Mouse (Mus musculus): ENCODE data around the gene Pqlc2. TPM values are rescaled to one million over a fixed set of nuclear protein-coding genes. Genes with fewer than 3 reads are reported as not detected.

Pqlc2 gene
- polyA plus RNA-seq, 1 experiment from 2014 or later = 13.9 TPM

- Histone ChIP-seq H3K27me3 (ENCODE audit: insufficient read depth, poor library complexity, severe bottlenecking) (no peaks in the 10 kb centered on the region), H3K4me1 (peaks cover 6% of the 10 kb centered on the region; the same call in 1 of the 2 replicates), H3K27ac (no peak overlapping the region), H3K4me3 (no peak overlapping the region), H3K9me3 (no peaks in the 10 kb centered on the region), H3K36me3 (peaks cover 21% of the 10 kb centered on the region)
- DNase-seq (ENCODE audit: low spot score) = no peak
- 81% methylated on average over 12 of the region's 12 CpGs for WGBS
These were observed 11.7 kb downstream of the Pqlc2 start for GRCm38 (mm10) chr4:139298671-139299366.

GRCm38 (mm10) chr4:139297566-139297965 is 12.9 kb downstream of the Pqlc2 start:
- no peak for DNase-seq (ENCODE audit: low spot score)
- Histone ChIP-seq H3K27ac (no peak overlapping the region), H3K9me3 (no peaks in the 10 kb centered on the region), H3K36me3 (peaks cover 23% of the 10 kb centered on the region), H3K4me1 (peaks cover 6% of the 10 kb centered on the region; the same call in 1 of the 2 replicates), H3K4me3 (no peak overlapping the region), H3K27me3 (ENCODE audit: insufficient read depth, poor library complexity, severe bottlenecking) (no peaks in the 10 kb centered on the region)
- 81% methylated on average over 4 of the region's 4 CpGs for WGBS

- Histone ChIP-seq H3K27me3 (ENCODE audit: insufficient read depth, poor library complexity, severe bottlenecking) (no peaks in the 10 kb centered on the region), H3K36me3 (peaks cover 55% of the 10 kb centered on the region), H3K4me1 (peaks cover 18% of the 10 kb centered on the region), H3K4me3 (no peak overlapping the region), H3K9me3 (no peaks in the 10 kb centered on the region), H3K27ac (no peak overlapping the region)
- DNase-seq (ENCODE audit: low spot score) = no peak
- WGBS = 95% methylated on average over 5 of the region's 5 CpGs
These were observed 18.5 kb downstream of the Pqlc2 start for GRCm38 (mm10) chr4:139292038-139292437.

DNA sequence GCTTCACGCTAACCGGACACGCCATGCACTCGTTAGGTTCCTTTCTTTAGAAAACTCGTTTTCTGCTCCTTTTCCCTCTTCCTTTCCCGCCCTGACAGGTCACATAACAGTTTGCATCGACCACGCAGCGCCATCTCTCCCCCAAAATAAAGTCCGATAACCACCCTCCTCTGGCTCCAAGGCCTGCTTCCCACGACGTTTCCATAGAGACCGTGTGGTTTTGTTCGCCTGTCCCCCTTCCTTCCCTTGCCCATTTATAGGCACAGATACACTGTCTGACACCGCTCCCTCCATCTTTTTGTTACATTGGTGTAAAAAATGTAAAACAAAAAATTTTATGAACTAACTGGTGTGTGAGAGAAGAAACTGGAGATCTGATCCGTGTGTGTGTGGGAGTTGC is 19.4 kb downstream of the Pqlc2 start:
- Histone ChIP-seq H3K9me3 (no peaks in the 10 kb centered on the region), H3K4me3 (no peak overlapping the region), H3K4me1 (peaks cover 19% of the 10 kb centered on the region), H3K36me3 (peaks cover 64% of the 10 kb centered on the region), H3K27ac (no peak overlapping the region), H3K27me3 (ENCODE audit: insufficient read depth, poor library complexity, severe bottlenecking) (no peaks in the 10 kb centered on the region)
- DNase-seq (ENCODE audit: low spot score) = no peak
- 91% methylated on average over 16 of the region's 16 CpGs for WGBS

DNA sequence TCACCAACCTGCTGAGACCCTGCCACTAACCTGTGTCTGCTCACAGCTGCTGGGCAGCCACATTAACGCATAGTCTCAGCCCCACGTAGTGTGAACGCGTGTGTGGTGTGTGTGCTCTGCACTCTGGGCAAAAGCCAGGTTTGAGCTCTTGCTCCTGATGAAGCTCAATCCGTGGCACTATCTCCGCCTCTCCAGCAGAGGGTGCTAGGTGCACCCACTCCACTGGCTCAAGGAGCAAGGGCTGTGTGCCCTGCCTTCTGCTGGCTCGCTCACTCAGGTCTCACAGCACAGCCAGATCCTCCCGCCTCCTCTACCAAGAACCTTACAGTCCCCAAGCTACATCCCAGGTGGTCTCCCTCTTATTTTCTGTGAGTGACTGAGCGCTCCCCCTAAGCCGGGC is 21.5 kb downstream of the Pqlc2 start:
- Histone ChIP-seq H3K4me1 (peaks cover 25% of the 10 kb centered on the region), H3K9me3 (no peaks in the 10 kb centered on the region), H3K27ac (no peak overlapping the region), H3K4me3 (no peak overlapping the region), H3K36me3 (peaks cover 82% of the 10 kb centered on the region), H3K27me3 (ENCODE audit: insufficient read depth, poor library complexity, severe bottlenecking) (no peaks in the 10 kb centered on the region)
- 71% methylated on average over 10 of the region's 10 CpGs for WGBS
- DNase-seq (ENCODE audit: low spot score) = no peak

DNA sequence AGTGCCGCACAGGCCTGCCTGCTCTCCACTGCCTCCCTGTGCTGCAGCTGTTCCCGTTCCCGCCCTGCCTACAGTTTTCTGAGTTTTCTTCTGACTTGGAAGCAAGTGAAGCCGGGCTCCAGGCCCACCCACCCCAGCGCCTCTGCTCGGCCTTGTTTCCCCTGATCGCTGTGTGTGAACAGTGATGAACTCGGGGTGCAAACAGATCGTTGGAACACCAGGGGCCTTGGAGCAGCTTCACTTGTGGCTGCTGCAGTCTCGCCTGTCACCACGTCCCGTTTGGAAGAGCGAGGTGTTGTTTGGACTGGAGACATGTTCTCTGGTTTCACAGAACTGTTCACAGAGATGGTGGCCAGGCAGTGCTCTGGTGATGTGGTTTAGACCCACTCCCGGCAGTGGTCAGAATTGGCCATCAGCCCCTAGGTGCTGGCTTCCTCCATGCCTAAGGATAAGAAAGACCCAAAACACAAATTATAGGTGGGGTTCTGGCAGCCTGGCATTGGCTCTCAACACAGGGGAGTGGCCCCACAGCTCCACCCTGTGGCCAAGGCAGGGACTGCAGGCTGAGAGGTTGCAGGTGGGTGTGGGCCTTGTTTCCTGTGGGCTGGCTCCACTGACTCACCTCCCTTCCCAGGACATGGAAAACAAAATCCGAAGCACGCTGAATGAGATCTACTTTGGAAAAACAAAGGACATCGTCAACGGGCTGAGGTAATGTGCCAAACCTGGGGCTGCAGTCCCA is 23.2 kb downstream of the Pqlc2 start:
- no peaks in the 10 kb centered on the region for H3K27me3 ChIP-seq (ENCODE audit: insufficient read depth, poor library complexity, severe bottlenecking)
- H3K9me3 ChIP-seq = no peaks in the 10 kb centered on the region
- no peak for DNase-seq (ENCODE audit: low spot score)
- H3K4me3 ChIP-seq = no peak overlapping the region
- peaks cover 95% of the 10 kb centered on the region for H3K36me3 ChIP-seq
- 81% methylated on average over 18 of the region's 18 CpGs for WGBS
- peaks cover 31% of the 10 kb centered on the region for H3K4me1 ChIP-seq
- no peak overlapping the region for H3K27ac ChIP-seq

GRCm38 (mm10) chr4:139286234-139286633 is 24.3 kb downstream of the Pqlc2 start:
- 63% methylated on average over 5 of the region's 5 CpGs for WGBS
- no peak for DNase-seq (ENCODE audit: low spot score)
- no peaks in the 10 kb centered on the region for H3K9me3 ChIP-seq
- H3K27ac ChIP-seq = no peak overlapping the region
- H3K27me3 ChIP-seq (ENCODE audit: insufficient read depth, poor library complexity, severe bottlenecking) = no peaks in the 10 kb centered on the region
- peaks cover 31% of the 10 kb centered on the region for H3K4me1 ChIP-seq
- no peak overlapping the region for H3K4me3 ChIP-seq
- peaks cover 97% of the 10 kb centered on the region for H3K36me3 ChIP-seq

DNA sequence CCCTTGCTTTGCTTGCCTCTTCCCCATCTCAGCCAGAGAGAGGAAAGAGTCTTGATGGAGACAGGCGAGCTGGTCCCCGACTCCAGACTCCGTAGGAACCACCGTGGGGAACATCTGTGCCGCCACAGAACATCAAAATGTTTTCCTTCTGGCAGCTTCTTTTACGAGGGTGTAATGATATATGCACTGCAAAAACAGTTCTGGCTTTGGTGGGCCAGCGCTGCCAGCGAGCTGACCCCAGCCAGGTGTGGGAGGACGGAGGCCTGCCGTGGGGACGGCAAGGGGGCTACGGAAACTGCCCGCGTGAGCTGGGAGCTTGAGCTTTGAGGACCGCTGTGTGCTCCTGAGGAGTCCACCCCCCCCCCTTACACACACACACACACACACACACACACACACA is 25.6 kb downstream of the Pqlc2 start:
- WGBS = 91% methylated on average over 14 of the region's 15 CpGs
- peaks cover 97% of the 10 kb centered on the region for H3K36me3 ChIP-seq
- no peaks in the 10 kb centered on the region for H3K9me3 ChIP-seq
- H3K4me1 ChIP-seq = peaks cover 31% of the 10 kb centered on the region
- H3K4me3 ChIP-seq = no peak overlapping the region
- H3K27ac ChIP-seq = no peak overlapping the region
- no peak for DNase-seq (ENCODE audit: low spot score)
- H3K27me3 ChIP-seq (ENCODE audit: insufficient read depth, poor library complexity, severe bottlenecking) = no peaks in the 10 kb centered on the region

GRCm38 (mm10) chr4:139282955-139283417 is 27.5 kb downstream of the Pqlc2 start:
- Histone ChIP-seq H3K36me3 (peaks cover 89% of the 10 kb centered on the region), H3K9me3 (no peaks in the 10 kb centered on the region), H3K4me1 (peaks cover 24% of the 10 kb centered on the region; the same call in 1 of the 2 replicates), H3K4me3 (no peak overlapping the region), H3K27ac (no peak overlapping the region), H3K27me3 (ENCODE audit: insufficient read depth, poor library complexity, severe bottlenecking) (no peaks in the 10 kb centered on the region)
- 87% methylated on average over 6 of the region's 6 CpGs for WGBS
- DNase-seq (ENCODE audit: low spot score) = no peak

DNA sequence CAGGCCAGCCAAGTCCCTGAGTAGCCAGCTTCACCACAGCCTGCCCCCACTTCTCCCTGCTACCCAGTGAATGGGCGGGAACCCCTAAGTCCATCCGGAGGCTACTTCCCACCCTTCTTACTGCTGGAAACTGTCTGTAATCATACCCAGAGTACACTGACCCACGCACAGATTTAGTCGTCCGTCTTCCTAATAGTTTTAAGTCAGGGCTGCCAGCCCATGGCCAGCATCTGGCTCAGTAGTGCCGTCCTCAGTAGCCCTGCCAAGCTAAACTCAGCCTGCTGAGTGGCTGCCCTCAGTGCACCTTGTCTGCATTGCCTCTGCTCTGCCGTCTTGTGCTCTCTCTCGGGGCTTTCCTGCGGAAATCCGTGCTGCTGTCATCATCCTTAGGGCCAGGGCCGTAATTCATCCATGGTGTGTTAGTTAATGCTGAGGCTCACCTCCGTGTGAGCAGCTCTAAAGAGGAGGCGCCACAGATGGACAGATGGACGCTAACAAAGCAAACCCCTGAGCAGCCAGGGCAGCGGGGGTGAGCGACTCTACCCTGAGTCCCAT is 28.6 kb downstream of the Pqlc2 start:
- no peaks in the 10 kb centered on the region for H3K9me3 ChIP-seq
- H3K27ac ChIP-seq = no peak overlapping the region
- 90% methylated on average over 16 of the region's 16 CpGs for WGBS
- H3K4me1 ChIP-seq = peaks cover 31% of the 10 kb centered on the region; the same call in 1 of the 2 replicates
- no peak overlapping the region for H3K4me3 ChIP-seq
- no peaks in the 10 kb centered on the region for H3K27me3 ChIP-seq (ENCODE audit: insufficient read depth, poor library complexity, severe bottlenecking)
- peaks cover 85% of the 10 kb centered on the region for H3K36me3 ChIP-seq
- DNase-seq (ENCODE audit: low spot score) = no peak

DNA sequence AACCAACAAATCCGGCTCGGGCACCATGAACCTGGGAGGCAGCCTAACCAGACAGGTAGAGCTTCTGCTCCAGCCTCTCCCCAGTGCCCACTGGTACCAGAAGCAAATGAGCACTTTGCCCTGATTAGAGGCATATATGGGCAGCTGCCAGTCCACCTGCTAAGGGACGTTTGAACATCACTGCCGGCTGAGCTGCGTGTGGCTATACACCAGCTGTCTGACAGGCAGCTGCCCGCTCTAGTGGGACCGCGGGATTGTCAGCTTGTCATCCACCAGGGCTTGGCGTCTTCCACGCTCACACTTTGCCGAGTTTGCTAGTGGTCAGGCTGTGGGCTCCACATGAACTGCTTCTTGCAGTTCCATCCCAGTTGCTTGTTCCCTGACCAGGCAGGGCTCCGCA is 30.0 kb downstream of the Pqlc2 start:
- Histone ChIP-seq H3K36me3 (peaks cover 74% of the 10 kb centered on the region), H3K27ac (no peak overlapping the region), H3K4me1 (peaks cover 26% of the 10 kb centered on the region; the same call in 1 of the 2 replicates), H3K4me3 (no peak overlapping the region), H3K27me3 (ENCODE audit: insufficient read depth, poor library complexity, severe bottlenecking) (no peaks in the 10 kb centered on the region), H3K9me3 (no peaks in the 10 kb centered on the region)
- WGBS = 95% methylated on average over 12 of the region's 12 CpGs
- DNase-seq (ENCODE audit: low spot score) = no peak

GRCm38 (mm10) chr4:139276411-139276810 is 34.1 kb downstream of the Pqlc2 start:
- Histone ChIP-seq H3K9me3 (no peaks in the 10 kb centered on the region), H3K27ac (no peak overlapping the region), H3K27me3 (ENCODE audit: insufficient read depth, poor library complexity, severe bottlenecking) (no peaks in the 10 kb centered on the region), H3K36me3 (peaks cover 73% of the 10 kb centered on the region), H3K4me1 (peaks cover 29% of the 10 kb centered on the region; the same call in 1 of the 2 replicates), H3K4me3 (no peak overlapping the region)
- 91% methylated on average over 7 of the region's 7 CpGs for WGBS
- DNase-seq (ENCODE audit: low spot score) = no peak

- peaks cover 29% of the 10 kb centered on the region; the same call in 1 of the 2 replicates for H3K4me1 ChIP-seq
- DNase-seq (ENCODE audit: low spot score) = no peak
- H3K9me3 ChIP-seq = no peaks in the 10 kb centered on the region
- WGBS = 89% methylated on average over 7 of the region's 7 CpGs
- no peak overlapping the region for H3K27ac ChIP-seq
- no peak overlapping the region for H3K4me3 ChIP-seq
- H3K36me3 ChIP-seq = peaks cover 58% of the 10 kb centered on the region
- no peaks in the 10 kb centered on the region for H3K27me3 ChIP-seq (ENCODE audit: insufficient read depth, poor library complexity, severe bottlenecking)
These were observed 35.9 kb downstream of the Pqlc2 start for GRCm38 (mm10) chr4:139274573-139274972.

Data from heart, embryonic 10.5 days (tissue).